Mouse (Mus musculus) liver, adult 2 months (tissue): ENCODE data around the gene Ccnd1.

Experiments
- CTCF ChIP-seq: fragments of 200-500 bp; IDR thresholded peaks from 2 replicates; pipeline ENCODE4 v1.5.1; 2011; ENCODE audit warnings: low read depth, low read length, control low read depth
- POLR2A ChIP-seq: fragments of 200-500 bp; IDR thresholded peaks from 2 replicates; pipeline ENCODE4 v1.6.1; 2011; ENCODE audit warnings: low read length, control low read depth; ENCODE audit not compliant: insufficient read depth; ENCODE audit errors: extremely low read depth

- TF ChIP-seq CTCF (no peak), POLR2A (no peak)
Measured at GRCm38 (mm10) chr7:144928009-144928888, 11.5 kb downstream of the Ccnd1 start.
